Mouse (Mus musculus) limb, embryonic 14.5 days (tissue): ENCODE results near the gene Gm20388. TPM values are rescaled to one million over a fixed set of nuclear protein-coding genes. Genes with fewer than 3 reads are reported as not detected.

Experiments used
- ATAC-seq: fragments of 200-750 bp; cut with Nextera tagmentation; 2 replicates; pipeline ENCODE4 v1.8.0; 2017; ENCODE audit warnings: low read depth, moderate number of reproducible peaks, moderate TSS enrichment; ENCODE audit not compliant: low FRiP score
- DNase-seq: peaks from one replicate; pipeline ENCODE4 v3.0.0-alpha.2; 2015; ENCODE audit warnings: low spot score
- H3K27ac ChIP-seq: fragments of 300-500 bp; sonication (generic); replicated peaks from 2 replicates; pipeline ENCODE4 v1.5.1; 2014; ENCODE audit warnings: low read depth, mild to moderate bottlenecking, low read length, moderate library complexity, mixed read lengths
- H3K27me3 ChIP-seq: fragments of 300-500 bp; sonication (generic); 2 replicates; pipeline ENCODE4 v1.6.1; 2014; ENCODE audit warnings: low read length, mixed read lengths; ENCODE audit not compliant: control insufficient read depth, insufficient read depth
- H3K36me3 ChIP-seq: fragments of 300-500 bp; sonication (generic); 2 replicates; pipeline ENCODE4 v1.6.1; 2014; ENCODE audit warnings: mild to moderate bottlenecking, low read length, moderate library complexity, mixed read lengths; ENCODE audit not compliant: control insufficient read depth, insufficient read depth
- H3K4me1 ChIP-seq: fragments of 300-500 bp; sonication (generic); 2 replicates; pipeline ENCODE4 v1.6.1; 2014; ENCODE audit warnings: antibody characterized with exemption, low read length, mixed read lengths; ENCODE audit not compliant: control insufficient read depth, insufficient read depth
- H3K4me2 ChIP-seq: fragments of 300-500 bp; sonication (generic); replicated peaks from 2 replicates; pipeline ENCODE4 v1.6.1; 2014; ENCODE audit warnings: low read depth, mild to moderate bottlenecking, low read length, moderate library complexity; ENCODE audit not compliant: severe bottlenecking
- H3K4me3 ChIP-seq: fragments of 300-500 bp; sonication (generic); replicated peaks from 2 replicates; pipeline ENCODE4 v1.5.1; 2014; ENCODE audit warnings: low read length
- H3K9ac ChIP-seq: fragments of 300-500 bp; sonication (generic); 2 replicates; pipeline ENCODE4 v1.6.1; 2014; ENCODE audit warnings: mild to moderate bottlenecking, low read depth, low read length, moderate library complexity; ENCODE audit not compliant: severe bottlenecking
- H3K9me3 ChIP-seq: fragments of 300-500 bp; sonication (generic); 2 replicates; pipeline ENCODE4 v1.6.1; 2016; ENCODE audit warnings: low read length; ENCODE audit not compliant: control insufficient read depth
- POLR2A ChIP-seq: fragments of 200-500 bp; IDR thresholded peaks from 2 replicates; pipeline ENCODE4 v1.8.0; 2012; ENCODE audit warnings: inconsistent platforms, mild to moderate bottlenecking, moderate library complexity, borderline replicate concordance; ENCODE audit not compliant: insufficient read depth, insufficient read length; ENCODE audit errors: extremely low read depth
- WGBS: fragments of 180-500 bp; shearing (Covaris S2); extraction: QIAGEN DNeasy Blood & Tissue Kit; methylation state at CpG from one replicate; pipeline ENCODE4 v1.1.7; 2014; 5-methylcytosine and 5-hydroxymethylcytosine counted together
- polyA plus RNA-seq, 2 experiments: library from polyadenylated mRNA; depleted of rRNA in 1 of 2; stranded (reverse) in 1 of 2; unstranded in 1 of 2; fragments of >200 nt; fragmentation: Nextera tagmentation in 1 of 2; extraction: Ambion mirVana in 1 of 2; gene quantifications; 2 replicates each; pipeline versions ENCODE4 v1.2.1 to v1.2.3; 2012 to 2014

The Gm20388 gene
- polyA plus RNA-seq, 2 experiments, result 1.9 to 49.9 TPM

- DNase-seq (no peak), ATAC-seq (no peak)
- no peaks in the 10 kb centered on the region; the same call in 1 of the 2 replicates for H3K9me3 ChIP-seq
- no peak overlapping the region for H3K4me2 ChIP-seq
- no peak overlapping the region for H3K27ac ChIP-seq
- under 1% methylated on average over 13 of the region's 13 CpGs for WGBS
- H3K27me3 ChIP-seq, result peaks cover 68% of the 10 kb centered on the region
- peaks cover 11% of the 10 kb centered on the region for H3K4me1 ChIP-seq
- no peak overlapping the region for H3K4me3 ChIP-seq
- TF ChIP-seq POLR2A, result no peak
- H3K36me3 ChIP-seq, result no peaks in the 10 kb centered on the region
- no peak overlapping the region for H3K9ac ChIP-seq
Observed at GRCm38 (mm10) chr8:120895600-120895999, 985.0 kb downstream of the Gm20388 start.

- H3K9me3 ChIP-seq, result no peaks in the 10 kb centered on the region; the same call in 1 of the 2 replicates
- H3K4me1 ChIP-seq, result peaks cover 11% of the 10 kb centered on the region
- no peak overlapping the region for H3K4me2 ChIP-seq
- 26% methylated on average over 13 of the region's 13 CpGs for WGBS
- ATAC-seq (no peak), DNase-seq (no peak)
- TF ChIP-seq POLR2A, result no peak
- no peaks in the 10 kb centered on the region for H3K36me3 ChIP-seq
- peaks cover 64% of the 10 kb centered on the region for H3K27me3 ChIP-seq
- no peak overlapping the region for H3K27ac ChIP-seq
- H3K4me3 ChIP-seq, result no peak overlapping the region
- H3K9ac ChIP-seq, result no peak overlapping the region
Observed at GRCm38 (mm10) chr8:120896203-120896602, 985.6 kb downstream of the Gm20388 start.

GRCm38 (mm10) chr8:120898008-120898407 lies 987.4 kb downstream of the Gm20388 start:
- no peak for TF ChIP-seq POLR2A
- H3K4me3 ChIP-seq, result no peak overlapping the region
- H3K4me2 ChIP-seq, result no peak overlapping the region
- DNase-seq, result no peak
- ATAC-seq, result no peak
- H3K9me3 ChIP-seq, result no peaks in the 10 kb centered on the region; the same call in 1 of the 2 replicates
- no peaks in the 10 kb centered on the region for H3K36me3 ChIP-seq
- 59% methylated on average over 4 of the region's 4 CpGs for WGBS
- H3K27ac ChIP-seq, result no peak overlapping the region
- H3K9ac ChIP-seq, result no peak overlapping the region
- peaks cover 52% of the 10 kb centered on the region for H3K27me3 ChIP-seq
- peaks cover 13% of the 10 kb centered on the region for H3K4me1 ChIP-seq

- no peak overlapping the region for H3K9ac ChIP-seq
- H3K4me1 ChIP-seq, result peaks cover 13% of the 10 kb centered on the region
- H3K4me3 ChIP-seq, result no peak overlapping the region
- 28% methylated on average over 17 of the region's 17 CpGs for WGBS
- H3K4me2 ChIP-seq, result no peak overlapping the region
- TF ChIP-seq POLR2A, result no peak
- ATAC-seq, result no peak
- no peak overlapping the region for H3K27ac ChIP-seq
- H3K9me3 ChIP-seq, result no peaks in the 10 kb centered on the region; the same call in 1 of the 2 replicates
- no peaks in the 10 kb centered on the region for H3K36me3 ChIP-seq
- peaks cover 42% of the 10 kb centered on the region for H3K27me3 ChIP-seq
- DNase-seq, result no peak
Observed at GRCm38 (mm10) chr8:120898828-120899407, 988.3 kb downstream of the Gm20388 start.

- ATAC-seq (no peak; the same call in 1 of the 2 replicates), DNase-seq (peak; percentile 36)
- Histone ChIP-seq H3K4me2 (no peak overlapping the region), H3K4me1 (peaks cover 11% of the 10 kb centered on the region), H3K36me3 (no peaks in the 10 kb centered on the region), H3K9me3 (no peaks in the 10 kb centered on the region; the same call in 1 of the 2 replicates), H3K9ac (no peak overlapping the region), H3K27ac (no peak overlapping the region), H3K27me3 (0 out of 2 replicates have a peak, but pooled peaks cover 10% of the 10 kb centered on the region), H3K4me3 (no peak overlapping the region)
- no peak for TF ChIP-seq POLR2A
- 9% methylated on average over 11 of the region's 11 CpGs for WGBS
Observed at GRCm38 (mm10) chr8:120902346-120902745, 991.7 kb downstream of the Gm20388 start.
